Mouse (Mus musculus): ENCODE measurements around the gene Nxpe3.

GRCm38 (mm10) chr16:55798845-55799244, 96.2 kb downstream of the Nxpe3 start:
- no peak for TF ChIP-seq TAL1 (IDR thresholded peaks at IDR 0.05; ENCODE audit: low read length)
- TF ChIP-seq CTCF (IDR thresholded peaks at IDR 0.05 in 2 of 3, conservative IDR thresholded peaks at IDR 0.05 in 1 of 3; ENCODE audit: control insufficient read depth in 1 of 3, insufficient read depth in 1 of 3, low read depth in 2 of 3, low read length in 3 of 3, poor library complexity in 1 of 3, severe bottlenecking in 1 of 3), result no peak
- TF ChIP-seq EP300 (IDR thresholded peaks at IDR 0.05; ENCODE audit: low read depth in 1 of 2, low read length in 2 of 2), result no peak
- TF ChIP-seq TCF12 (IDR thresholded peaks at IDR 0.05; ENCODE audit: low read depth, low read length), result no peak
- no peak for TF ChIP-seq GABPA (IDR thresholded peaks at IDR 0.05; ENCODE audit: low read depth, low read length)
